Mouse (Mus musculus): Measurements from ENCODE around the gene Alg9. TPM values are rescaled to one million over a fixed set of nuclear protein-coding genes. Genes with fewer than 3 reads are reported as not detected.

Alg9 gene
- polyA plus RNA-seq, 1 experiment from 2014 or later, result 39.0 TPM

DNA sequence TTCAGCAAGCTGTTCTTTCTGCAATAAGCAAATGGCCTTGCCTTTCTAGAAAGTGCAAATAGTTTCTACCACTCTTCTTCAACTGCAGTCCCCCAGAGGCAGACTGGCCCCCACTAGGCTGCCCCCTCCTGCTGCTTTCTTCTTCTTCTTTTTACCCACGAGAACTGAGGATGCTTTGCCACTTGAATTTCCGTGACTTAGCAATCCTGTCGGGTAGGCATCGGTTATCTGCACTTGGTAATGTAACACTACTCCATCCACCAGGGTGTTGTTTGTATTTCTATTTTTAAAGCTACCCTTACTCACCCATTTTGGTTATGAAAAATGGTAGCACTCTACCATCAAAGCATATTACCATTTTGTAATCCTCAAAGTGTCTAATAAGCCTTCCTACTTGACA is 115.1 kb downstream of the Alg9 start:
- Histone ChIP-seq H3K36me3 (peaks cover 36% of the 10 kb centered on the region), H3K9me3 (no peaks in the 10 kb centered on the region), H3K4me3 (replicated peaks) (no peak overlapping the region), H3K4me1 (replicated peaks) (peaks cover 16% of the 10 kb centered on the region), H3K27me3 (no peaks in the 10 kb centered on the region), H3K27ac (no peak overlapping the region), H3K4me2 (no peak overlapping the region), H3K9ac (replicated peaks) (no peak overlapping the region)
- ATAC-seq (ENCODE audit: insufficient number of reproducible peaks, insufficient read depth, low FRiP score, low TSS enrichment, low read depth), result no peak
- WGBS, result 93% methylated on average over 4 of the region's 4 CpGs

DNA sequence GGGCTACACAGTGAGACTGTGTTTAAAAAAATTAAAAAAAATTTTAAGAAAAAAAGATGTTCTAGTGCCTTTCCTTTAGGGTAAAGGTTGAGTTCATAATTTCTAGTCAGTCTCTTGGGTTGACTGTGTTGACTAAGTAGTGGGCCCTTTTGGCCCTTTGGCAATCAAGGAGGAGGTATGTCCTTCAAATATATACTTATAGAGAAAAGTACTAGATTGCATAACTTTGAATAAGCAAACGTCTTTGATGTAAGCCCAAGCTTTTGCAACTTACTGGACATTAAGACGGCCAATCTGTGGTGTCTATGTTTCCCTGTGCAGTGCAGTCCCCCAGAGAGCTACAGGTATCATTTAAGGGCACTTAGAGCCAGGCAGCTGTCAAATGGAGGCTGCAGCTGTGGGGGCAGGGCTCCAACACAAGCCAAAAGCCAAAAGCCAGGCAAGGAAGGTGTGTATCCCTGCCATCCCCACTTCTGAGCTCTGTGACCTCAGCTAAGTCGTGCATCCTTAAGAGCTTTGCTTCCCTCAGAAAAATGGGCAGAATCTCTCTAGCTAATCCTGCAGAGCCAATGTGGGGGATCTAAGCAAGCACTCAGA is 115.8 kb downstream of the Alg9 start:
- ATAC-seq (ENCODE audit: insufficient number of reproducible peaks, insufficient read depth, low FRiP score, low TSS enrichment, low read depth), result no peak
- Histone ChIP-seq H3K27me3 (no peaks in the 10 kb centered on the region; the same call in 1 of the 2 replicates), H3K9me3 (no peaks in the 10 kb centered on the region), H3K9ac (replicated peaks) (no peak overlapping the region), H3K4me3 (replicated peaks) (no peak overlapping the region), H3K27ac (no peak overlapping the region), H3K36me3 (peaks cover 42% of the 10 kb centered on the region), H3K4me1 (replicated peaks) (peaks cover 10% of the 10 kb centered on the region), H3K4me2 (no peak overlapping the region)
- 82% methylated on average over 3 of the region's 3 CpGs for WGBS

Other genes starting within 250 kb of the Alg9 start
- gene Pts, start 246.3 kb upstream of the Alg9 start, polyA plus RNA-seq (2016; fragmentation: Nextera tagmentation; extraction: Ambion mirVana), result 79.0 and 79.6 TPM in 2 replicates
- gene Il18, start 220.2 kb upstream of the Alg9 start, polyA plus RNA-seq (2016; fragmentation: Nextera tagmentation; extraction: Ambion mirVana), result 0.59 and 2.2 TPM in 2 replicates
- gene Bco2, start 219.8 kb upstream of the Alg9 start, polyA plus RNA-seq (2016; fragmentation: Nextera tagmentation; extraction: Ambion mirVana), result 0.26 and 0.63 TPM in 2 replicates
- not detected in 2 replicates for gene Tex12, start 213.7 kb upstream of the Alg9 start, polyA plus RNA-seq (2016; fragmentation: Nextera tagmentation; extraction: Ambion mirVana)
- gene Sdhd, start 171.2 kb upstream of the Alg9 start, polyA plus RNA-seq (2016; fragmentation: Nextera tagmentation; extraction: Ambion mirVana), result 259 and 268 TPM in 2 replicates
- 323 and 341 TPM in 2 replicates for gene Timm8b, start 171.1 kb upstream of the Alg9 start, polyA plus RNA-seq (2016; fragmentation: Nextera tagmentation; extraction: Ambion mirVana)
- 4.0 and 4.6 TPM in 2 replicates for gene Pih1d2, start 157.7 kb upstream of the Alg9 start, polyA plus RNA-seq (2016; fragmentation: Nextera tagmentation; extraction: Ambion mirVana)
- 28.6 and 32.0 TPM in 2 replicates for gene Nkapd1, start 157.6 kb upstream of the Alg9 start, polyA plus RNA-seq (2016; fragmentation: Nextera tagmentation; extraction: Ambion mirVana)
- gene Dlat, start 115.2 kb upstream of the Alg9 start, polyA plus RNA-seq (2016; fragmentation: Nextera tagmentation; extraction: Ambion mirVana), result 49.5 and 49.8 TPM in 2 replicates
- gene Dixdc1, start 35.5 kb upstream of the Alg9 start, polyA plus RNA-seq (2016; fragmentation: Nextera tagmentation; extraction: Ambion mirVana), result 29.5 and 30.4 TPM in 2 replicates
- gene 2310030G06Rik, start 28.5 kb upstream of the Alg9 start, polyA plus RNA-seq (2016; fragmentation: Nextera tagmentation; extraction: Ambion mirVana), result 2.2 and 3.5 TPM in 2 replicates
- 28.0 and 31.2 TPM in 2 replicates for gene Cryab, start 23.7 kb upstream of the Alg9 start, polyA plus RNA-seq (2016; fragmentation: Nextera tagmentation; extraction: Ambion mirVana)
- gene Hspb2, start 22.7 kb upstream of the Alg9 start, polyA plus RNA-seq (2016; fragmentation: Nextera tagmentation; extraction: Ambion mirVana), result 13.3 and 19.2 TPM in 2 replicates
- gene Fdxacb1, start 6.8 kb upstream of the Alg9 start, polyA plus RNA-seq (2016; fragmentation: Nextera tagmentation; extraction: Ambion mirVana), result 10.9 and 11.3 TPM in 2 replicates
- 24.8 and 33.2 TPM in 2 replicates for gene 1110032A03Rik, start 501 bp downstream of the Alg9 start, polyA plus RNA-seq (2016; fragmentation: Nextera tagmentation; extraction: Ambion mirVana)
- gene Ppp2r1b, start 70.3 kb downstream of the Alg9 start, polyA plus RNA-seq (2016; fragmentation: Nextera tagmentation; extraction: Ambion mirVana), result 102 and 106 TPM in 2 replicates
- gene Sik2, start 234.1 kb downstream of the Alg9 start, polyA plus RNA-seq (2016; fragmentation: Nextera tagmentation; extraction: Ambion mirVana), result 16.6 and 16.9 TPM in 2 replicates